Mouse (Mus musculus): ENCODE measurements around the gene Acox2. TPM values are rescaled to one million over a fixed set of nuclear protein-coding genes. Genes with fewer than 3 reads are reported as not detected.

Acox2 gene
- total RNA-seq, 2 experiments from 2014 or later, result not detected

DNA sequence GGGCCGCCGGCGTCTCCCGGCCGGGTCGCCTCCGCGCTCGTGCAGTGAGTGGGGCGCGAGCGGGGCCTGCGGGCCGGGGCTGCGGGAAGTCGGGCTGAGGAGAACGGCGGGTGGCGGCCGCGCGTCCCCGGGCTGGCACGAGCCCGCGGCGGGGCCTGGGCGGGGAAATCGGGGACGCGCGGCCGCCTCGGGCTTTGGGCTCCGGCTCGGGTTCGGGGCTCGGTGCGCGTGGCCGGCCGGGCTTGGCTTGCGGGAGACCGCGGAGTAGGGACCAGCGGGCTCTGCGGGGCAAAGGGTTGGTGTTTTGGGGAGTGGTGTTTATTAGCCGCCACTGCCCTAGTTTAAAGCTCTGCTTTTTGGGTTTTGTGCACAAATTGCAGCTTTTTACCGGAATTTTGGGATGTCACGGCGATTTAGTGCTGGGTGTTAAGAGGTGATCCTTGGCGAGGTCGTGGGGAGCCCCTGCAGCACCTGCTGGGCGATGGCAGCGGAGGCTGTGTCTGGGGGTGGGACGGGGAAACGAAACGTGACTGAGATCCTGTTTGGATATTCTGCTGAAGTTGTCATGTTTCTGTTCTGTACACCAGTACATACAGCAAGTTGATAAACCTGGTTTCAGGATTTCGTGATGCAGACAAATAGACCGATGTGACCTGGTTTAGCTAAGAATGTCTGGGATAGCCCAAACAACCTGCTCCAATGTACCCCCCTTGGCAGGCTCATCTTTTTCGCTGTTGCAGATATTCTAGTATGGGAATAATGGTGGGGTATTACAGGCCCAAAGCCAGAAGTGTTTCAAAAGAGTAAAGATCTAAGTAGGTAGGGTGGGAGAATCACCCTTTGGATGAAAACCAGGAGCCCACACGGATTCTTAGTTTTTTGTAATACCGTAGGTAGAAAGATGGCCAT, 44.6 kb downstream of the Acox2 start:
- DNase-seq (ENCODE audit: low spot score in 2 of 2), result peak; percentile 71 to 82

DNA sequence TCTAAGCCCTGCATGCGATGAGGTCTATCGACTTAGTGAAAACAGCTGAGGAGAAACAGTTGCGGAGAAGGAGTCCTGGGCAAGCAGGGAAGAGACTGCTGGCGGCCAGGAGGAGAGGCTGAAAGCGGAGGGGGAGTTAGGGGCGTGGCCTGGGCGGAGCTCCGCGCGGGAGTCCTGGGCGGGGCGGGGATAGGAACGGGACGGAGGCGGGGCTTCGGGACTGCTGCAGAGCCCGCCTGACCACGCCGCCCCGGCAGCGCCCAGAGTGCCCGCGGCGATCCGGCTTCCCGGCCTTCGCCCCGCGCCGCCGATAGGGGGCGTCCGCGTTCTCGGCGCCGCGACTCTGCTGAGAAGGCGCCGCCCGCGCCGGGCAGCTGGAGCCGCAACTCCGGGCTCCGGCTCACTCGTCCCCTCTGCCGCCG, 45.3 kb downstream of the Acox2 start, which contains the start of gene Kctd6:
TSS of gene Kctd6 (plus strand) at position 338 of the 422 bp plus-strand sequence.
- DNase-seq (ENCODE audit: low spot score in 2 of 2), result peak; percentile 97 to 99

DNA sequence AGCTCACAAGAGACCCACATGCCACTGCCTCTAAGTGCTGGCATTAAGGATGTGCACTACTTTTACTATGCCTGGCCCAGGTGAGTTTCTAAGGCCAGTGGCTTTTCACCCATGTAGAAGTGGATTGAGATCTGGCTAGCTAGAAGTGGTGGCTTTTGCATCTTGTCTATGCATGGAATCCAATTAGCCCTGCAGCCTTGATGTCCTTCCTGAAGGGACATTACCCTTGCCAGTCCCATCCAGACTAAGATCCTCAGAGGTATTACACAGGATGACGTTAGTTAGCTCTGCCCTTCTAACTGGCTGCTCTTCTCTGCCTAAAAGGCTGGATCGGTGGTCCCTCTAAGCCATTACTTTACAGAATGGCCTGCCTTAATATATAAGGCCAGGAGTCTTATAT, 46.2 kb downstream of the Acox2 start:
- DNase-seq (ENCODE audit: low spot score in 2 of 2), result no peak

DNA sequence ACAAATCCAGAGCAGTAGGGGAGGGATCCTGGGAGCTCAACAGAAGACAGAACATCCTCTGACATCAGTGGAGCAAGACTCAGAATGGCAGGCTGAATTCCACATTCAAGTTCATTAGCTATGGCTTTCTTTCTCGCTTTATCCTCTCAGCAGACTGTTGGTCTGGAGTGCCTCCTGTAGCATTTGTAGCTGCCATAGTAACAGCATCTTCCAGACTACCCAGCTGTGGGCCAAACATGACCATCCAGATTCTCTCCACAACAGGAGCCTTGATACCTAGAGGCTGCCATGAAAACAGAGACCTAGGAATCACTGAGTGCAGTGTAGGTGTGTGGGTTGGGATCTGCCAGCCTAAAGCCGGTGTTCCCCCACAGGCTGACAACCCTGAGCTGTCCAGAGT, 49.3 kb downstream of the Acox2 start:
- no peak for DNase-seq (ENCODE audit: low spot score in 2 of 2)

DNA sequence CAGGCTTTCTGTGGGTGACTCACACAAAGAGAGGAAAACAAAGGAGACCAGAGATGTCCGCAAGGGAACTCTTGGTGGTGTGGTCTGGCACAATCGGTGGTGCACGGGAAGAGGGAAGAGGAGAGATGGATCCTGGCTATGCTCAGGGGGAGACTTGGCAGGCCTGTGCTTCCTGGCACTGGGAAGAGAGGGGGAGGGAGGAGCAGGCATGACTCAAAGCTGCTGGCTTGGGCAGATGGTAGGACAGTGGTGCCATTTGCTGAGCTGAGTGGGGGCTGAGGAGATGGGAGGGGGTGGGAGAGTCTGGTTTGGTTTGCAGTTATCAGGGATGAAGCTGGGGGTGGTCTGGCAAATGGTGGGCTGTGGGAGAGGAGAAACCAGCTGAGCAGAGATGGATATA, 50.3 kb downstream of the Acox2 start:
- peak; percentile 78 to 88 for DNase-seq (ENCODE audit: low spot score in 2 of 2)

DNA sequence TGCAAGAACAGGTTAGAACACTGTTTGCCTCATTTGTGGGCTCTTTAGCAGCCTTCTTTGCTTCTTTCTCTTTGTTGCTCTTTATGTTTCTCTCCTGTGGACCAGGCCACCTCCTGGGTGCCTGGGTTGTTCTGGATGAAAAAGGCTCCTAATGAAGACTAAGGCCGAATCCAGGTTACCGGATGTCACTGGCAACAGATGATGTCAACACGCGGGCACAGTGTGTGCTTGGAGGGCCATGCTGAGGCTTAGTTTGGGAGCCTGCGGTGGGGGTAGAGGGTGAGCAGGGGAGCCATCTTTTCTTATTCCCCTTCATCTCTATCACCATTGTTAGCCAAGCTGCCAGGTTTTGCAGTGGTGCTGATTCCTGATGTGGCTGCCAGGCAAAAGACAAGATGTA, 51.6 kb downstream of the Acox2 start:
- no peak for DNase-seq (ENCODE audit: low spot score in 2 of 2)

DNA sequence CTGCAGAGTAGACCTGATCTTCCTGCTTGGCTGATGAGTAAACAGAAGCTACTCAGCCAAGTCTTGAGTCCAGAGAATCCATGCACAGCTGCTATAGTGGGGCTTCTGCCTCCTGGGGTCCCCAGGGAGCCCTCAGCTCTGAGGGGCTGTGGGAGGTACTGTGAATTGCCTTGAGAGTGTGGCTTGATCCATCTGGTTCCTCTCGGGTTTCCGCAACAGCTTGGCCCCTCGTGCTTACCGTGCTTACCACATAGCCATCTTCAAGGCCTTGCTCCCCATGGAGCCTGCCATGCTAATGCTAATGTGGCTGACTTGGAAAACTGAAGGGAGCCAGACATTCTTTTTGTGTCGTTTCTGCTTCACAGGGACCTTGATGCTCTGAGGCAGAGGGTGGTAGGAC, 52.0 kb downstream of the Acox2 start:
- peak in 1 of 2 experiments; percentile 7 for DNase-seq (ENCODE audit: low spot score in 2 of 2)

DNA sequence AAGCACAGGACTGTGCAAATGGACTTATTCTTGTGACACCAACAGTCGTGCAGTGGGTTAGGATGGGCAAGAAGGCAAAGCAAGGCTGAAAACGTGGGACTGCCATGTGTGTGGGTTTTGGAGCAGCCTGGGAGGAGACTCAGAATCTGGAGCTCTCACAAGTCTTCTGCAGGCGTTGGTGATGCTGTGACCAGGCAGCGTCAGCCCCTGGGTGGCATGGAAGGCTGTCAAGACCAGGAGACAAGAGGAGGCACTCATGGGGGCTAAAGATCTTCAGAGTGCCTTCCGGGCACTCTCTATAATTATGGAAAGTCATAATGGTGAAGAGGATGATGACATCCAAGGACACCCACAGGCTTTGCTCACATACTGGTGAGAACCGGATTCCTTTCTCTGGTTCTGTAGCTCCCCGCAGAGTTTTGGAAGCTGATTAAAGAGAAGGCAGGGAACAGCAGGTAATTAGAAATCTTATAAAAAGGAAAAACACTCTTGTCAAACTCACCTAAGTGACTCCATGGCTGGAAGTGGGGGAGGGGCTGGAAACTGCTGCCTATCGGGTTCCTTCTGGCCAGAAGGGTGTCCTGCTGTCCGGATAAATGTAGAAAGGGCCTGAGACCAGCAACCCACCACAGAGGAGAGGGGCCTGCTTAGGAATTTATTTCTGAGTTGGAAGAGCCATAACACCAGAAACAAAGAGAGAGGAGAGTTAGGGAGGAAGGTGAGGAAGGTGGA, 52.8 kb downstream of the Acox2 start:
- DNase-seq (ENCODE audit: low spot score in 2 of 2), result peak; percentile 48 to 62

DNA sequence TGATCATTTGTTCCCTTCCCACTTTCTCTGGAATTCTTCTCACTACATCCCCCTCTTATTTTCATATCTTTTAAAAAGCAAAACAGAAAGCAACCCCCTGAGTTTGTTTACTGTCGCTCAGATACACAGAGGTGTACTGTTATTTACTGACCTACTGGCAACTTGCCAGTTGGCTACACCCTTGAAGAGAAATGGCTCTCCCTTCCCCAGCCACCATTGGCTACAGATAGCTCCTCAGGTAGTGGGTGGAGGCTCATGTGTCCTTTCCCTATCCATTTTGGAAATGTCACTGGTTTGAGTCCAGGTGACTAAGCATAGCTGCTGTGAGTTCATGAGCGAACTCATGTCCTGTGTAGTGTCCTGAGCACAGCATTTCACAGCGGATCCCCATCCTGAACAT, 57.4 kb downstream of the Acox2 start:
- no peak for DNase-seq (ENCODE audit: low spot score in 2 of 2)

DNA sequence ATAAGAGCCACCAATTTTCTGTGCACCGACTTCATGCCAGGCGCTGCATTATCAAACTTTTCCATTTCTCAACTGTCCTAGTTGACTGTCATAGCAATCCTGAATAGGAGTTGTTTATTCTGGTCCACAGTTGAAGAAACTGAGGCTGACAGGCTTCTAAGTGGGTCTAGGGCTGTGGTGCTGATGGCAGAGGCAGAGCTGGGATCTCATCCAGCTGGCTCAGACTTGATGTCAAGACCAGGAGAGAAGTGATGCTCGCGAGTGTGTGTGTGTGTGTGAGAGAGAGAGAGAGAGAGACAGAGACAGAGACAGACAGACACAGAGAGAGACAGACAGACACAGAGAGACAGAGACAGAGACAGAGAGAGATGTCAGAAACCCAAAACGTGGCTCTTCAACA, 58.4 kb downstream of the Acox2 start:
- DNase-seq (ENCODE audit: low spot score in 2 of 2), result no peak

DNA sequence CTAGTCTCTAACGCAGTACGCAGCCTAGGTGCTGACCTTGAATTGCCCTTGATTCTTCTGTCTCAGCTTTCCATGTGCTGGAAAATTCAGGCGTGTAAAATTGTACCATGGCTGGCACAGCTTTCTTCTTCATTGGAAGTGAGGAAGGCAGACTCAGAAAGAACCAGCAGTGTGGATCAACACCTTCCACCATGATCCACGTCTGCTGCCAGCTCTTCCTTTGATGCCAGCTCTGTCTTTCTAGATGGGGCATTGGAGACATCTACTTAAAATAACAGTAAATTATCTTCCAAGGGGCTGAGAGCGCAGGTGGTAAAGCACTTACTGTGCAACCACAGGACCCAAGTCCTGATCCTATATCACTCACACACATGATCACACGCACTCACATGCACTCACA, 66.4 kb downstream of the Acox2 start:
- DNase-seq (ENCODE audit: low spot score in 2 of 2), result no peak

DNA sequence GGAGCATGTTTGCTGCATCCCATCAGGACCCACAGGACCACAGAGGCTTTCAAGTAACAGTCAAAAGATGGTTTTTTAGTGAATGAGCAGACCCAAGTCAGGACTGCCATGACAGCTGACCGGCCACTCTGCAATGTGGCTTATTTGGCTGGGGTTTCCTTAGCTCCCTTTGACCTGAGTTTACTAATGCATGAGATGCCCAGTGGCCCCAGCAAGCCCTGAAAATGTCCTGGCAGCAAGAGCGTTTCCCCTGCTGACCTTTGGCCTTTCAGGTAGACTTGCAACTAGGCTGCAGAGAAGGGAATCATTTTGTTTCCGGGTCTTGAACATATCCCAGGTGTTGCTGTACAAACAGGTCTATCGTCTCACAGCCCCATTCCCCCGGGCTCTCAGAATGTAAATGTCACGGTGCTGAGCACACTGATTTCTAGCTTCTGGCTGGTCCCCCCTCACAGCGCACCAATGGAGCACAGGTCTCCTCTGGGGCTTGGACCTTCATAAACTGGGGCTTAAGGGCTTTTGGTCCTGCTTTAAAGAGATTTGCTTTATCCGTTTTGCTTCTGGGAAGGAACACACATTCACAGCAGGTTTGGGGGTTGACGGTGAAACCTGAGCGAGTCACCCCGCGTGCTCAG, 67.7 kb downstream of the Acox2 start:
- no peak for DNase-seq (ENCODE audit: low spot score in 2 of 2)

DNA sequence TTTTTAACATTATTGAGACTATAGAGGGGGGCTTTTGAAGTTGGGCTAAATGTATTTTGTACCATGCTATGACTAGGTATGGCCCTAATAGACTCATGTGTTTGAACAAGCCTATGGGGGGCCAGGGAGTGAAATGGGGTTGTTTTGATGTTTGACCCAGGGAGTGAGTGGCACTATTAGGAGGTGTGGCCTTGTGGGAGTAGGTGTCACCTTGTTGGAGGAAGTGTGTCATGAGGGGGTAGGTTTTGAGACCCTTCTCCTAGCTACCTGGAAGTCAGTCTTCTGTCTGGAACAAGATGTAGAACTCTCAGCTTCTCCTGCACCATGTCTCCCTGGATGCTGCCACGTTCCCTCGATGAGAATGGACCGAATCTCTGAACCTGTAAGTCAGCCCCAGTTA, 68.6 kb downstream of the Acox2 start:
- DNase-seq (ENCODE audit: low spot score in 2 of 2), result no peak

DNA sequence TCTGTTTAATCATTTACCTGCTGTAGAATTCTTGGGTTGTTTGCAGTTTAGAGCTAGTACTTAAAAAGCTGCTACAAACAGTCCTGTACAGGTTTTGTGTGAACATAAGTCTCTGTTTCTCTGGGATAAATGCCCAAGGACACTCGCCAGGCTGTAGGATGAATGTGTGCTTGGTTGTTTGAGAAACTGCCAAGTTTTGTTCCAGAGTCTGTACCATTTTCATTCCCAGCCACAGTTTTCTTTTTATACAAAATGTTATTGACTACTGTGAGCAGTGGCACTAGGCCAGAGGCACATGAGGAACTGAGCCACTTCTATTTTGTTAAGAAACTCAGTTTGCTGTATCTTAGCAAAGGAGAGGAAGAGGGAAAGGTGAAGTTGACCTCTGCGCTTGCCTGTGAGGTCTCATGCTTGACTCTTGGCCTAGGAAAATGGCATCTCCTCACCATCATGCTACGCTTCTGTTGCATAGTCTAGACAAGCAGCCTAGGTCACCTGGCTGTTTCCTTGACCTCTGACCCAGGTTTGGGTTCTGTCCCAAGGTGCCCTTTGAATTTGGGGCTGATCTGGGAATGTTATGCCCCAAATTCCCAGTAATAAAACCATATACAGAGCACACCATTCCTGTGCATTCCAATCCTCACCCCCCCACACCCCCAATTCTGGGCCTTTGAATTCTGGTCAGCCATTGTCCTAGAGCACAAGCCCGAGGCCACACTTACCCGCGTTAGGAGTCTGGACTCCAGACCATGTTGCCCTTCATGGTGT, 72.7 kb downstream of the Acox2 start:
- peak; percentile 74 to 81 for DNase-seq (ENCODE audit: low spot score in 2 of 2)

DNA sequence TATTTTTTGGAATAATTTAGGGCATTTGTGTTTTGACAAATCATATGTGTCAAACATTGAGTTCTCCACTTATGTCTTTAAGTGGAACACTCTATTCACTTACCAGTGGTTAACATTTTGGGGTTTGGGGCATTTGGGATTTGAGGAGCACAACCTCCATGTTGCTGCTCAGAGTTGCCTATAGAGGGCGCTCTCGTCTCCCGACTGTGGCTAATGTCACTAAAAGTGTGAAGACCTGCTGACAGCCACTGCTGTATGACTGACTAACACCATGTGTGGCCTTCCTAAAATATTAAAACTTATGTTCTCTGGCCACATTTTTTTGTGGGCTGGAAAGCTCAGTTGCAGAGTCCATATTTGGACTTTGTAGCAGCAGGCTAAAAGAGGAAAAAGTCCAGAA, 75.8 kb downstream of the Acox2 start:
- DNase-seq (ENCODE audit: low spot score in 2 of 2), result no peak

DNA sequence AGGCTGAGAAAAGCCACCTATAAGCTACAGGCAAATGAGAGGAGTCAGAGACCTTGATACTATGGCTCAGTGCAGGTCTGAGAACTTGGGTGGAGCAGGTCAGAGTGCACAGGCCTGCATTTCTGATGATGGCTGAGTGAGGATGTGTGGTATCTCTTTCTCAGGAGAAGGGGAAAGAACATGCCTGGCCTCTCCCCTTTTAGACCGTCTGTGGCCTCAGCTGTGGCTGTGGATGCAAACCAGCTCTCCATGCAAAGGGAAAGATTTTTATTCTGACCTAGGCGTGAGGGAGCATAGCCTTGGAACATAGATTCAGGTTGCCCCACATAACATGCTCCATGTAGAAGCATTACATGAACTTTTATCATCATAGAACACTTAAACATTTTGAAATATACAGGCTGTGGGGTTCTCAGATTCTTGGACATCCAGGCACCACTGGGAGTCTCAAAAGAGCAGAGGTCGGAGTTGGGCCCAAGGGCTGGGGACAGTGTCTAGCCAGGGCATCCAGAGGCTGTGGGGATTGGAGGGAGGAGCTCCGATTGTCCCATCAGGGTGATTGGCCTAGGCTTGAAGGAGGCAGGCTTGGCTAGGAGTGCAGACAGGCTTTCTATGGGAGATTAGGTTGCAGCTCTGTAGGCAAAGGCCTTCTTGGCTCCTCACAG, 78.7 kb downstream of the Acox2 start:
- no peak for DNase-seq (ENCODE audit: low spot score in 2 of 2)

DNA sequence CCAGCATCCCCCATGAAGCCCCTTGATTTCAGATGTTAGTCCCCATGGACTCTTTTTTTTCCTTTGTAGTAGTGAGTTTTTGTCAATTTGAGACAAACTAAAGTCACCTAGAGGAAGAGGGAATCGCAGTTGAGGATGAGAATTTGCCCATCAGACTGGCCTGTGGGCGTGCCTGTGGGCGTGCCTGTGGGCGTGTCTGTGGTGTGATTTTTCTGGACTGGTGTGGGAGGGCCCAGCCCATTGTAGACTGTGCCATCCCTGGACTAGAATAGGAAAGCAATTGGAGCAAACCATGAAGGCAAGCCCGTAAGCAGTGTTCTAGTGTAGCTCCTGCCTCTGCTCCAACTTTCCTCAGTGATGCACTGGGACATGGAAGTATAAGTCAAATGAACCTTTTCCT, 82.9 kb downstream of the Acox2 start:
- DNase-seq (ENCODE audit: low spot score in 2 of 2), result no peak

All from left cerebral cortex, adult 18-20 months (tissue).